Mouse (Mus musculus) embryo, embryonic 11 days (tissue): ENCODE measurements around the gene Ldlrad3.
A peak's percentile ranks its signal among the peaks of the same experiment; 100 is the strongest.

Experiments used
- DNase-seq: peaks from one replicate; pipeline ENCODE4 v3.0.0-alpha.2; 2015

Gene Ldlrad3

GRCm38 (mm10) chr2:102142654-102143271 lies 43.4 kb downstream of the Ldlrad3 start:
- DNase-seq, result no peak

DNA sequence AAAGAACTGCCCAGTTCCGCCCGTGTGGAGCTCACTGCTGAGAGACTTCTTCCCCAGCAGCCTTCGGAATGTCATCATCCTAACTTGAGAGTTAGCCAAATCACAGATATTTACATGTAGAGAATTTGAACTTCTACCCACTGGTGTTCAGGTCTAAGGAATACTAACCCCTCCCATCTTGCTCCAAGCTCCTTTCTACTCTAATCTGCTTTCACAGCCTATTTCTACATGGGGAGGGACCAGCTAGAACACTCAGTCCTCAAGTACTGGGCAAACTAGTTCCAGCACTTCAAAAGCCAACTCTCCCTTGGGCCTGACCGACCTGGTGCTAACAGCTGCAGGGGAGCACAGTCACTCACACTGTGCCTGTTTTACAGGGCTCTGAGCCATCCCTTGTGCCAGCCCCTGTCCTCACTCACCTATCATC lies 44.0 kb downstream of the Ldlrad3 start:
- DNase-seq, result no peak

DNA sequence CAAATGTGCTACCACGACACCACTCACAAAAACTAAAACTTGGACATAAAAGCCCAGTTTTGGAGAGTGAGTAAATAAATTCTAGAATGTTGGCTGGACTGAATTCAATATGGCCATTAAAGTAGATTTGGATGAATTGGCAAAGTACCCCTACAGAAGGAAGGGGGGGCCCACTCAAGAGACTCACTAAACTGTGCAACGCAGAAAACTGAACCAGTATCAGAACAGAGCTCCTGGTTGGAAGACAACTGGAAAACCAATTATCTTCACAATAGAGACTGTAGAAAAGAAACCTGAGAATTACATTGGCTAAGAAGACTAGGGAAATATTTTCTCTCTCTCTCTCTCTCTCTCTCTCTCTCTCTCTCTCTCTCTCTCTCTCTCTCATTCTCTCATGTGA lies 45.0 kb downstream of the Ldlrad3 start:
- DNase-seq, result no peak

DNA sequence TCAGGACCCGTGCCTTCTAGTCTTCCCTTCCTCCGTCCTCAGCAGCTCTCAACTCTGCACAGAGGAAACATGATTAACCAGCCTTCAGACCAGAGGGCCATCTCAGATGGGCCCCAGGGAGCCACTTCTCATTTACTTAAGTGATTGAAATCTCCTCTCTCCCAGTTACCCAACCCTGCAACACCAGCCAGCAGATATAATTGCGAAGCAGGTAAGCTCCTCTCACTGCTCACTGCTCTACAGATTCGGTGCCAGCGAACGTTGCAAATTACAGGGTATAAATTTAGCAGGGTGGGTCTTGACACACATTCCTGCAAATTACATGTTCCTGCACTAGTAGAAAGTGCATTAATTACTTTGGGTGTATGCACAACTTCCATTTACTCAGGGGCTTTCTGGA lies 48.3 kb downstream of the Ldlrad3 start:
- no peak for DNase-seq

DNA sequence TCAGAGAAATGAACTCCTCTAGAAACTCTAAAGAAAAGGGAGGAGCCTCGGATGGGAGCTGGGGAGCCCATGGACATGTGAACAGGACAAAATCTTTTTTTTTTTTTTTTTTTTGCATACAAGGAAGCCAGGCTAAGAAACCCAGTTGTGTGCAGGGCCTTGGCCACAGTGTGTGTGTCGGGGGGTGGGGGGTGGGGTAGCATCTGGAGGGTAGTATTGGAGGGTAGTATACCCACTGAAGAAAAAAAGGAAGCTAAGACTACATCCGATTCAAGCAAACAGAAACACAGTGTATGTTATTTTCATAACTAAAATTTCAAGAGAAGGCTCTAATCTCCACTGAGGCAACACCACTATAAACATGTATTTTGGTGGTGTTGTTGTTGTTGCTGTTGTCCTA lies 50.0 kb downstream of the Ldlrad3 start:
- DNase-seq, result no peak

GRCm38 (mm10) chr2:102134510-102135262 lies 51.5 kb downstream of the Ldlrad3 start:
- no peak for DNase-seq

DNA sequence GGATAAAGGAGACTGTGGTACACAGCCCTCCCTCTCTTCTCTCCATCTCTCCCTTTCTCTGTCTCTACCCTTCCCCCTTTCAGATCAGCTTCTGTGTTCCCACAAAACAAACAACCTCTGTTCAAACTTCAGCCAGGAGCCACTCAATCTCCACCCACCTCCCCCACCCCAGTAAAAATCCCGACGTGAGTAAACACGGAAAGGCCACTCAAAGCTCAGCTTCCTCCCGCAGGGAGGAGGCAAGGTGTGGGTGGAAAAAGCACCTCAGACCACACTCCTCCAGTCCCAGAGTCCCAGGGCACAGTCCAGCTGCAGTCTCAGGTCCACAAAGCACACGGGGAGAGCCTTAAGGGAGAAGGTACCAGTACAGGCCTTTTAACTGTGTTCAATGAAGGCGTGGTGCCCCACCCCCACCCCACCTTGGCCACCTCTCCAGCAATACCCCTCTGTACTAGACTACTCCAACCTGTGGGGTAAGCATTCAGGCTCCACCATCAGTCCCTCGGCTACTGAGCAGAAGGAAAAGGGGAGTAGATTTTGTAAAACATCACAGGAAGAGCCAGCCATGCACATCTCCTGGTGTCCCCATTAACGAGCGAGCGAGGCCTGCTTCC lies 53.1 kb downstream of the Ldlrad3 start:
- DNase-seq, result no peak

GRCm38 (mm10) chr2:102130198-102130845 lies 55.9 kb downstream of the Ldlrad3 start:
- no peak for DNase-seq

DNA sequence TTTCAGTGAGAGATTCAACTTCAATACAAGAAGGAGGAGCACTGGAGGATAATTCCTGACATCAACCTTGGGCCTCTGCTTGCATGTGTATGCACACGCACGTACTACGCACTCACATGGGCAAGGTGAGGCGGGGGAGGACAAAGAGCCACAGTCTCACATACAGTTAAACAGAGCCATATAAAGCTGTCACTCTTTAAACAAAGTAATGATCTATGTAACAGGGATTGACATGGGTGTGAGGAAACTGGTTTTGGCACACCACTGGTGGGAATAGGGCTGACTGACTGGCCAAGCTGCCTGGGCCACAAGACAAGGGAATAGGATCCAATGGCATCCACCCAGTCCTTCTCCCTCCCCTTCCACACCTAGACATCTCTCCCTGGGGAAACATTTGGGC lies 57.0 kb downstream of the Ldlrad3 start:
- no peak for DNase-seq

GRCm38 (mm10) chr2:102128500-102129030 lies 57.6 kb downstream of the Ldlrad3 start:
- no peak for DNase-seq

DNA sequence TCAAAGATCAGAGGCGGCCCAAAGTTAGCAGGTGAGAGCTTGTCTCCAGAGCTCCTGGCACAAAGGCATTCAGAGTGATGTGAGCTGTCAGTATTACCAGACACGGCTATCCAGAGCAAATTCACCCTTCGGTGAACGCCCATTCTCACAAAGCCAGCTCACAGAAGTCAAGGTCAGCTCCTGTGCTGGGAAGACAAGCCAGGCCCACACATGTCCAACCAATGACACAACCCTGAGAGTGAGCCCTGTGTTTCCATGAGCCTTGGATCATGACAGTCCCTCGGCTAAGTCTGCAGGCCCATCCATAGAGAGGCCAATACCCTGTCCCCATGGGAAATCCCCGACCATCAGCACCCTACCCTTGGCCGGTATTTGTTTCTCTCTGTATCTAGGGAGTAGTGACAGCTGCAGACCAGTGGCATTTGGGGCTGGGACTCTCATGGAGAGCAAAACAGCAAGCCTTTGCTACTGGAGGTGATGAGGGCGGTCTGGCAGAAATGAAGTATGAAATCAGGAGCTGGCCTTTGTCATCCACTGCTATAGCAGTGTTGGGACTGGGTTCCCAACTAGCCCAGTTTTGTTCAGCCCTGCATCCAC lies 58.3 kb downstream of the Ldlrad3 start:
- no peak for DNase-seq

GRCm38 (mm10) chr2:102127221-102127620 lies 59.0 kb downstream of the Ldlrad3 start:
- no peak for DNase-seq

- DNase-seq, result no peak
Observed at GRCm38 (mm10) chr2:102126076-102126475, 60.1 kb downstream of the Ldlrad3 start.

- no peak for DNase-seq
Observed at GRCm38 (mm10) chr2:102125042-102125441, 61.1 kb downstream of the Ldlrad3 start.

- DNase-seq, result no peak
Observed at GRCm38 (mm10) chr2:102122146-102122515, 64.1 kb downstream of the Ldlrad3 start.

- no peak for DNase-seq
Observed at GRCm38 (mm10) chr2:102121440-102122145, 64.6 kb downstream of the Ldlrad3 start.

GRCm38 (mm10) chr2:102119751-102120505 lies 66.3 kb downstream of the Ldlrad3 start:
- no peak for DNase-seq

GRCm38 (mm10) chr2:102118988-102119460 lies 67.2 kb downstream of the Ldlrad3 start:
- peak; percentile 35 for DNase-seq

DNA sequence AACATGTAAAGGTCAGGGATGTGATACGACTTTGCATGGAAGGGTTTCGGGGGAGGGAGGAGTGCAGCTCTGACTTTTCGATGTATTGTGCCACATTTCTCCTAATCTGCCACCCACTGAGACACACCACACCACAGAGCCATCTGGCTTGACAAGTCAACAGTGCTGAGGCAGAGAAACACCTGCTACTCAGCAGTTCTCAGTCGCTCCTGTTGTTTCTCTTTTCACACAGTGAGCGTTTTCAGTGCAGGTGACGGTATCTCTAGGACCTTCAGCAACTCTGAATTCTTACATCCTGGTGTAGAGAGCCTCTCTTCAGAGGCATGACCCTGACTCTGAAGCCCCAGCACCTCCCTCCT lies 68.8 kb downstream of the Ldlrad3 start:
- DNase-seq, result no peak

- DNase-seq, result no peak
Observed at GRCm38 (mm10) chr2:102116521-102117401, 69.4 kb downstream of the Ldlrad3 start.
